Mouse (Mus musculus) layer of hippocampus, adult 8-10 months (tissue): ENCODE results near the gene Dnah3. TPM values are rescaled to one million over a fixed set of nuclear protein-coding genes. Genes with fewer than 3 reads are reported as not detected.
A peak's percentile ranks its signal among the peaks of the same experiment; 100 is the strongest.

Experiments
- DNase-seq, 2 experiments: peaks; one replicate each; pipeline ENCODE4 v3.0.0; 2022; ENCODE audit warnings: low spot score in 2 of 2
- total RNA-seq, 4 experiments: library from RNA; stranded (reverse); gene quantifications; 2 replicates each; pipeline ENCODE4 v1.2.4; 2022

Dnah3 gene
- under 1 TPM; 0.25 to 0.58 (median 0.38) TPM for total RNA-seq

DNA sequence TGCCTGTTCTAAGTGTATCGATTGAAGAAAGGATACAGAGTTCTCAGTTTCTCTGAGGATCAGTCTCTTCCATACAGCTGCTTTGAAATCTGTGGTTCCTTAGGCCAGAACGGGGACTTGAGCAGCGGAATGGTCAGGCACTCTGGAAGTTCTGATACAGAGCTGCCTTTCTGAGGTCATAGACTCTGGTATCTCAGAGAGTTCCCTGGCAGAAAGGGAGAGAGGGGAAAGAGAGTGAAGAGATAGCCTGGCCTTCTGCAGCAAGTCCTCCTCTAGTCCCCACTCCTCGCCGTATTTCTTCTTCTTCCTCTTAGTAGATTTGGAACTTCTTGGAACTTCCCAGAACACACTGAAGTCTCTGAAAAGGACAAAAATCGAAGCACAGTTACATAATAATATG is at the start of gene Dnah3:
Dnah3 (minus strand) TSS at position 101 of the 400 bp plus-strand sequence.
- no peak for DNase-seq

DNA sequence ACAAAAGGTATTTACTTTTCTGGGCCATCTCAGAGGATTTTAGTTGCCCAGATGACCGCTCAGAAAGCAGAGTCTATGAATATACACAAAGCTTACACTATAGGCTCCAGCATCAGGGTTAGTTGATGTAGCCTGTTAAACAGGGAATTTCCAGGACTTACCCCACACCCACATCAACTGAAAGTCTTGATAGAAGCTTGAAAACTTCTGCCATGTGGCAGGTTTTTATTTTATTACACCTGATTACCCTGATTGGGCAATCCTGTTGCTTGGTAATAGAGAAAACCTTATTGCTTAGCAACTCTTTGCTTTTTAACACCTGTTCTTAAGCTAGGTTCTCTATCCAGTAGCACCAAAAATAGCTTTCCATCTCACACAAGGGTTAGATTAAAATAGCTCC is 47.7 kb upstream of the Dnah3 start:
- DNase-seq: no peak

GRCm38 (mm10) chr7:120128951-120129350 is 33.9 kb upstream of the Dnah3 start:
- DNase-seq: peak; percentile 34 to 41

DNA sequence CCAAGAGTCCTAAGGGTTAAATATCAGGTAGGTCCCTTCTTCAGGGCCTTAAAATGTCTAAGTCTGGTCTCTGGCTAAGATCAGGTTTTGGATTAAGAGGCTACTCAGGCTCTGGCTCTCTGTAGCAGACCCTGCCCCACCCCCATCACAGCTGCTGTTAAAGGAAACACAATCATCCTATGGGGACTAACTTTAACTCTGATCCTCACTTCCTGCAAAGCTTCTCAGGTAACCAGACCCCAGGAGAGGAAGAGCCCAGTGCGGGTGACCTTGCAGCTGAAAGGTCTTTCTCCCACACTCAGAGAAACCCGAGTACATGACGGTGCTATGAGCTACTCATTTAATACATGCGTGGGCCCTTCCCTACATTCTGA is 32.6 kb upstream of the Dnah3 start:
- DNase-seq: no peak

DNA sequence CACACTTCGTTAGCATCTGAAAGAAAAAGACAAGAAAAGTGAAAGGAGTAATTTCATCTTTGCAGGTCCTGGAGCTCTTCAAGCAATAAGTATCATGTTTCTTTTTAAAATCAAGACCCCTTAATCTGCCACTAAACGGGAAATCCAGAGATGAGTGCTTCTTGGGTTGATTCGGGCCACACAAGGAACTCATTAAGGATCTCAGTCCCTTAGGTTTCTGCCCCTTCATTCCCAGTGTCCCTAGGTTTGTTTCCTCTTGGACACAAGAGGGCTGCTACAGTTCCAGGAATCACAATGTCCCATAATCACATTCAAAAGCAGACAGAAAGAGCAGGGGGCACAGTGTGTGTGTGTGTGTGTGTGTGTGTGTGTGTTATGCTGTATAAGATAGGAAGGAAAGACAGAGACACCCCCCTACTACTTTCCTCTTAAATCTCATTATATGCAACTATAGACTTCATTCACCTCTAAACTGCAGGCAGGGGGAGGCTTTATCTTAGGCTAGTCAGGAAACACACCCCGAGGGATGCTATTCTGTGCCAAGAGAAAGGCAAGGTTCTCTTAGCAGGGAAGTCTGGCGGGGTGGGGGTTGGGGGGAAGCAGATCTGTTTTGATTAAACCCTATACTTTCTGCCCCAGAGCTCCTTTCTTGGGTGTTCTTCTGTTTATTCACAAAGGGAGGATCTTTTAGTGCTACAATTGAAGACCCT is 32.1 kb upstream of the Dnah3 start:
- DNase-seq: no peak

- DNase-seq: peak; percentile 66 to 79
Measured at GRCm38 (mm10) chr7:120124844-120125243, 29.8 kb upstream of the Dnah3 start.

DNA sequence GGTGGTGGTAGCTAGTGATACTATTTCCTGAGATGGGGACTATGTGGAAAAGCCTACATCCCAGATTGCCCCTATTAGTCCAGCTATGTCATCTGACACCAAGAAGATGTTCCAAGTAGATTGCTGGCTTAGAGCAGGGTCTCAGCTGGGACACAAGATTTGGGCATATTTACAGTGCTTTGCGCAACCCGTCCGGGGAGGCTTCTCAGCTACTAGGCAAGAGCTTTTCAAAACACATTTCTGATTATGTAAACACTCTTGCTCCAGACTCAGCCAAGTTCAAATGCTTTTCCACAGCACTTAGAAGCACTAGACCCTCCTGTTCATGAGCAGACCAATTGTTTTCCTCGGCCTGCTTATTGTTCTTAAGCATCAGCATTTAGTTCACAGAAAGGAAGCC is 28.7 kb upstream of the Dnah3 start:
- no peak for DNase-seq

DNA sequence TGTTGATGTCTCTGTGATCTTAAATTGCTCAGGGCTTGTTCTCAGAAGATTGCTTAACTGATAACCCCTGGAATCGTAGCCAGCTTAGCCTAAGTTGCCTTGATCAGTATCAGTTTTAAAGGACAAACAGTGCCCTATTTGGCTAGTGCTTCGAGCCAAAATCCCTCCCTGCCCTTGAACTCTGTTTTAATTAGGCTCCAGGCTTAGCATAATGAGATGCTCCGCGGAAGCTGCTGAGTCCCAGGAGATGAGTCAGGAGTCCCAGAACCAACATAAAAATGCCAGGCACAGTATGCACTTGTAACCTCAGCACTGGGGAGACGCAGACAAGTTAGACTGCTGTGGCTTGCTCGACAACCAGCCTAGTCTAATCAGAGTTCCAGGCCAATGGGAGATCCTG is 22.4 kb upstream of the Dnah3 start:
- DNase-seq: no peak

DNA sequence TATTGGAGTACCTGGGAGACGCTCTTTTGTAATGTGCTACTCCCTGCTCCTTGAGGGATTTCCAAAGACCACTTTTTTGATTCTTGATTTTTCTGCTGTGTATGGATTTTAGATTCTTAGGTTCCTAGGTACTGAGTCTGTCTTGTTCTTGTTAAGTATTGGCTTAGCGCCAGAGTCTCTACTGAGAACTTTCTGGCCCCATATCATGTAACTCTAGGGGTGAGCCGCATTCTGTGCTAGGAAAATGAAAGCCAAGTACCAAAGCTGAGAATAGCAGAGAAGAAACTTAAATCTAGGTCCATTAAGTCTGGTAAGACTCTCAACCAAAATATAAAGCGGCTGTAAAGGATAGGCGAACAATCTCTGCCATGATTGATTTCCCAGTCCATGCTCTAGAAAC is 21.9 kb upstream of the Dnah3 start:
- DNase-seq: no peak

DNA sequence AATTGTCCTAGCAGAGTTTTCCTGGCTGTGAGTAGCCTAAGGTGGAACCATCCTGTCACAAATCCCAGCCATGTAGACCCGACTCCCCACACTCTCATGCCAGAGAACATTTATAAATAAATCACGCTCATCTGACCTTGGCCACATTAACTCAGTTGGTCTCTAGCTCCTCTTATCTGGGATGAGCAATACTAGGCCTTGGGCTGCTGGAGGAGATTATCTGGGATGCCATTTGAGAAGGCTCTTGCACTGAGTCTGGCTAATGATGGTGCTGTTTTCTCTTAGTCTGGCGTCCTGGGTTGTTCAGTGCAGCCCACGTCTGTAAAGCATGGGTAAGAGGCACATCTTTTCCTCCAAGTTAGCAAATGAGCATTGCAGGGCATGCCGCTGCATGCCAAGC is 14.6 kb upstream of the Dnah3 start:
- DNase-seq: no peak

- DNase-seq: no peak
Measured at GRCm38 (mm10) chr7:120106356-120106755, 11.3 kb upstream of the Dnah3 start.

DNA sequence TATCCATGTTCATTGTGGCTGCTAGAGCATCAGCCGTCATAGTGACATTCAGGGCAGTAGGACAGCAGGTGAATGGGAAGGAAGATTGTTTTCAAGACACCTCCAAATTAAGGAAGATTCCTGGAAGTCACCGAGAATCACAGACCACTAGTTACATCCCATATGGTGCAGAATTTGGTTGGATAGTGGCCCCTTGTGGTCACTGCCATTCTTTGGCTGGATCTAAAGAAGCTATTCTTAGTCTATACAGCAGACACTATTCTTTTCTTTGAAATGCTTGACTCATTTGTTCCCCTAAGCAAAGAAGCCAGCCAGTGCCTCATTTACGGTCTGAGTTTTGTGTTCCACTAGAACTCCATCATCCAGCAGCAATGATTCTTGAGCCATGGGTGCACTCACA is 9.9 kb upstream of the Dnah3 start:
- DNase-seq: no peak

GRCm38 (mm10) chr7:120103019-120103567 is 8.0 kb upstream of the Dnah3 start:
- DNase-seq: peak in 1 of 2 experiments; percentile 13

DNA sequence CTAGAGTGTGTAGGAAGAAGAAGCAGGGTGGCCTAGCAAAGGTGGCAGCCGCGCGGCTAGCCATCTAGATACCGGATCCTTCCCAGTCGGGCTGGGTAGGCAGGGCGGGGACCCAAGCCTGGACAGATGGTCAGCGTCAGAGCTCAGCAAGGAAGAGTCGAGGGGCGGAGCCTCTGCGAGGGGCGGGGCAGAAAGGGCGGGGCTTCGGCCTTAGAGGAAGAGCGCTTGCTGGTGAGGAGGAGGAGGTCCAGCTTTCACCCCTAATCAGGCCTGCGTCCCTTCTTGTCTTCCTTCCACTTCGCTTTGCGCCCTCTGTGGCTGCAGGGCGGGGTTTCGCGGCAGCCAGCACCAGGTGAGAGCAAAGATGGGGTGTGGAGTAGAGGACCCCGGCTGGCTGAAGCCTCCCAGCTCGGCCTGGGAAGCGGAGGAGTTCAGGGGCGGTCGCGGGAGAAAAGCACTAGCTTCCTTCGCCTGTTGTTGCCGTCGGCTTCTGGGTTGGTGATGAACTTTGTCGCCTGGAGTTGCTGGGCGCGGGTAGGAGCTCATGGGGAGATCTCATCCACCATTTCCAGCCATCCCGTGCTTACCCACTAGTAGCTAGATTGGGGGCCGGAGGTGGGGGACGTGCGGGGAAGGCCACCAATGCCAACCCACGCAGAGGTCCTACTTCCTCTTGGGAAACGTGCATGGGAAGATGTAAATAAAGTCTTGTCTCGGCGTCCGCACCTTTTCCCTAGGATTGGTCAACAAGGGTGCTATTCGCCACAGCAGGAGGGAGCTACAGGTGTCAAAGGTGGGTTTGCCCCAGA is 7.3 kb upstream of the Dnah3 start, which contains the start of gene Tmem159:
Tmem159 (plus strand) TSS at position 190 of the 809 bp plus-strand sequence.
- DNase-seq: peak; percentile 51 to 57

DNA sequence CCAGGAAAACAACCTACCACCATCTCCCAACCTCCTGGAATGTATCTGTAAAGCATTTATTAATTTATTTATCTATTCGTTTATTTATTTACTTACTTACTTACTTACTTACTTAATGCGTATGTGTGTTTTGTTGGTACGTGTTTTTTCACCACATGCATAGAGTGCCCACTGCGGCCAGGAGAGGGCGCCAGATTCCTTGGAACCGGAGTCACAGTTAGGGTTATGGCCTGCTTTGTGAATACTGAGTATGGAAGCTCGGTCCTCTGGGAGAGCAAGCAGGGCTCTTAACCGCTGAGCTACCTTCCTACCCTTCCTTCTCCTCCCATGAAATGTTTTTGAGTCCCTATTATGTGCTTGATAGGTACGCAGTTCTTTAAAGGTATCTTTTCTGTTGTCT is 3.3 kb upstream of the Dnah3 start:
- peak; percentile 25 to 54 for DNase-seq

DNA sequence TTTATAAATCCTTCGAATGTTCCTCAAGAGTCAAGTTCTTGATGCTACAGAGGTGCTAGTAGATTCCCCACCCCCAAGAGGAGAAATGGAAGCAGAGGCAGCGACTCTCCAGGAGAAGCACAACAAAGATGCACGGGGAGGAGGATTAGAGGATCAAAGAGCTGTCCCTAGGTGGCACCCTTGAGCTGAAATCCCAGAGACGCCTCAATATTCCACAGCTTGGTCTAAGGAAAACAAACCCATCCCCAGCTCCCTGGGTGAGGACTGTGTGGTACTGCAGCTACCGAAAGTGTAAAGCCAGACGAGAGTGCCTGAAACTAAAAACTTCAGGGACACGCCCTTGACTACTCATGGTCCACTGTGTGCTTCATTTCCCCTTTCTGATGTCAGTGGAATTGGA is 2.8 kb upstream of the Dnah3 start:
- peak; percentile 18 to 69 for DNase-seq

GRCm38 (mm10) chr7:120094216-120094615 is 864 bp downstream of the Dnah3 start:
- DNase-seq: no peak

DNA sequence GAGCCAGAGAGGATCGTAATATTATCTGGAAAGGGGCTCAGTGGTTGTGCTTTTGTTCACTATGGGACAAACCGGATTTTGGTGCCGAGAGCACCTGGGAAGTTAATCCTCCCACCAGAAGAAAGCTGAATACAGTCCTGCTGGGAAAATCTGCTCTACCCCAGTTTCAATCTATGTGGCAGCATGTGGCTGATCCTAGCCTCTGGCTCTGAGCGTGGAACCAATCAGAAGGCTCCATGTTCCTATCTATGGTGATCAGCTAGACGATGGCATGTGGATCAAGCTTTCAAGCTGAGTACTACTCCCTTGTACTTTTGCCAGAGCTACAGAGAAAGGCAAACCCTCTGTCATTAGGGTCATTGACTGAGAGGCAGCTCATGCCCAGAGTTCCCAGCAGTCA is 2.0 kb downstream of the Dnah3 start:
- no peak for DNase-seq

DNA sequence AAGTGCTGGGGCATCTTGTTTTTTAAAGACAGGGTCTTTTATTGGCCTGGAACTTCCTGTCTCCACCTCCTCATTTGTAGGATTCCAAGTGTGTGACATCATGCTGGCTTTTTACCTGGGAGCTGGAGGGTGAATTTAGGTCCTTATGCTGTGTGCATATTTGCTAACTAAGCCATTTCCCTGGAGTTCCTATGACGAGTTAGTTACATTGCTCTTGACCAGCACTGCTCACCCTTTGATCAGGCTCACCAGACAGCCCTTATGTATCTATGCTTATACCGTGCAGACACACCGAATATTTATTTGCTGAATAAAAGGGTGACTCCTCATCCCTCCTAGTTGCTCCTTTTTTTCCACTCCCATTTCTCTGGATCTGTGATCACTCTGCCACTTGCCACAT is 14.9 kb downstream of the Dnah3 start:
- DNase-seq: no peak

- DNase-seq: no peak
Measured at GRCm38 (mm10) chr7:120069164-120069563, 25.9 kb downstream of the Dnah3 start.

GRCm38 (mm10) chr7:120068114-120068513 is 27.0 kb downstream of the Dnah3 start:
- no peak for DNase-seq

GRCm38 (mm10) chr7:120064045-120064444 is 31.0 kb downstream of the Dnah3 start:
- DNase-seq: no peak
